Mouse (Mus musculus): ENCODE data around the gene Tbc1d8. TPM values are rescaled to one million over a fixed set of nuclear protein-coding genes. Genes with fewer than 3 reads are reported as not detected.

Gene Tbc1d8
- total and polyA plus RNA-seq, 3 experiments, result 0.16 to 1.4 (median 0.81) TPM

- Histone ChIP-seq H3K4me2 (ENCODE audit: insufficient read depth, low read depth, poor library complexity, severe bottlenecking) (no peak overlapping the region), H3K4me3 (replicated peaks in 1 of 3; ENCODE audit: low read depth in 2 of 3, low read length in 2 of 3, poor library complexity in 1 of 3) (no peak overlapping the region), H3K36me3 (replicated peaks in 1 of 2; ENCODE audit: control insufficient read depth in 1 of 2, insufficient read depth in 1 of 2, low read length in 1 of 2) (no peaks in the 10 kb centered on the region), H3K27ac (ENCODE audit: insufficient read depth, low read depth) (no peak overlapping the region), H3K27me3 (replicated peaks) (no peaks in the 10 kb centered on the region), H3K9ac (ENCODE audit: insufficient read depth, low read depth) (no peak overlapping the region), H3K9me3 (replicated peaks; ENCODE audit: low read length) (no peaks in the 10 kb centered on the region), H3K79me2 (replicated peaks; ENCODE audit: control insufficient read depth, extremely low read depth, insufficient read depth, poor library complexity, severe bottlenecking) (no peaks in the 10 kb centered on the region), H3K4me1 (ENCODE audit: control insufficient read depth in 1 of 2, insufficient read depth in 2 of 2) (no peaks in the 10 kb centered on the region)
- no peak for DNase-seq (ENCODE audit: extremely low read depth)
- TF ChIP-seq BHLHE40 (IDR thresholded peaks at IDR 0.05; ENCODE audit: low read depth, low read length) (no peak), GABPA (IDR thresholded peaks at IDR 0.05; ENCODE audit: insufficient replicate concordance, low read depth, low read length) (no peak), CHD1 (IDR thresholded peaks at IDR 0.05; ENCODE audit: low read depth, low read length) (no peak), MXI1 (IDR thresholded peaks at IDR 0.05; ENCODE audit: low read depth, low read length) (no peak), JUN (IDR thresholded peaks at IDR 0.05; ENCODE audit: insufficient read depth, low read depth, low read length) (no peak), SIN3A (IDR thresholded peaks at IDR 0.05; ENCODE audit: low read length) (no peak)
- in situ Hi-C loops (cut with MboI; ENCODE audit: low pct_ligation_motif_present, low pct_unique_long_range_greater_than_20kb, low sequenced_read_pairs) (no loop called here), dilution Hi-C loops (cut with MboI; ENCODE audit: extremely low pct_ligation_motif_present, extremely low pct_unique_long_range_greater_than_20kb, low sequenced_read_pairs) (no loop called here)
These were observed 16.5 kb downstream of the Tbc1d8 start for GRCm38 (mm10) chr1:39462036-39462435.

GRCm38 (mm10) chr1:39460495-39460894, 18.1 kb downstream of the Tbc1d8 start:
- TF ChIP-seq POLR2AphosphoS2 (IDR thresholded peaks at IDR 0.05; ENCODE audit: low read depth, low read length) (no peak), TBP (conservative IDR thresholded peaks at IDR 0.05; ENCODE audit: low read depth, low read length) (no peak), JUND (conservative IDR thresholded peaks at IDR 0.05; ENCODE audit: low read depth, low read length) (no peak), PAX5 (IDR thresholded peaks at IDR 0.05; ENCODE audit: low read length) (no peak), IRF4 (IDR thresholded peaks at IDR 0.05; ENCODE audit: low read depth, low read length) (no peak), ELF1 (IDR thresholded peaks at IDR 0.05; ENCODE audit: low read depth, low read length) (no peak), SMC3 (IDR thresholded peaks at IDR 0.05; ENCODE audit: low read depth, low read length) (no peak), MAZ (IDR thresholded peaks at IDR 0.05; ENCODE audit: low read depth, low read length) (no peak), GABPA (IDR thresholded peaks at IDR 0.05; ENCODE audit: insufficient replicate concordance, low read depth, low read length) (no peak), NELFE (IDR thresholded peaks at IDR 0.05; ENCODE audit: low read depth, low read length) (no peak), MAX (IDR thresholded peaks at IDR 0.05; ENCODE audit: low read length) (no peak), CHD1 (IDR thresholded peaks at IDR 0.05; ENCODE audit: low read depth, low read length) (no peak), ZC3H11A (IDR thresholded peaks at IDR 0.05; ENCODE audit: low read depth, low read length) (no peak)
- Histone ChIP-seq H3K27me3 (replicated peaks) (no peaks in the 10 kb centered on the region), H3K79me2 (replicated peaks; ENCODE audit: control insufficient read depth, extremely low read depth, insufficient read depth, poor library complexity, severe bottlenecking) (no peaks in the 10 kb centered on the region), H3K4me3 (replicated peaks in 1 of 3; ENCODE audit: low read depth in 2 of 3, low read length in 2 of 3, poor library complexity in 1 of 3) (no peak overlapping the region), H3K36me3 (replicated peaks in 1 of 2; ENCODE audit: control insufficient read depth in 1 of 2, insufficient read depth in 1 of 2, low read length in 1 of 2) (no peaks in the 10 kb centered on the region), H3K4me2 (ENCODE audit: insufficient read depth, low read depth, poor library complexity, severe bottlenecking) (no peak overlapping the region), H3K27ac (ENCODE audit: insufficient read depth, low read depth) (no peak overlapping the region), H3K9ac (ENCODE audit: insufficient read depth, low read depth) (no peak overlapping the region), H3K4me1 (ENCODE audit: control insufficient read depth in 1 of 2, insufficient read depth in 2 of 2) (no peaks in the 10 kb centered on the region), H3K9me3 (replicated peaks; ENCODE audit: low read length) (no peaks in the 10 kb centered on the region)
- dilution Hi-C loops (cut with MboI; ENCODE audit: extremely low pct_ligation_motif_present, extremely low pct_unique_long_range_greater_than_20kb, low sequenced_read_pairs) (no loop called here), in situ Hi-C loops (cut with MboI; ENCODE audit: low pct_ligation_motif_present, low pct_unique_long_range_greater_than_20kb, low sequenced_read_pairs) (no loop called here)
- no peak for DNase-seq (ENCODE audit: extremely low read depth)

All from CH12.LX (cell line).